Mouse (Mus musculus) small intestine, adult 2 months (tissue): Measurements from ENCODE around the gene Rbbp6. TPM values are rescaled to one million over a fixed set of nuclear protein-coding genes. Genes with fewer than 3 reads are reported as not detected.

Experiments used
- H3K27ac ChIP-seq: fragments of 200-500 bp; 2 replicates; pipeline ENCODE4 v1.5.1; 2012; ENCODE audit warnings: low read depth, low read length, control low read depth, inconsistent platforms; ENCODE audit not compliant: insufficient read depth
- H3K27me3 ChIP-seq: fragments of 200-500 bp; 2 replicates; pipeline ENCODE4 v1.6.1; 2012; ENCODE audit warnings: mild to moderate bottlenecking, moderate library complexity, low read length, inconsistent platforms; ENCODE audit not compliant: control insufficient read depth, insufficient read depth
- H3K36me3 ChIP-seq: fragments of 200-500 bp; 2 replicates; pipeline ENCODE4 v1.6.1; 2012; ENCODE audit warnings: mild to moderate bottlenecking, low read length, control low read depth, inconsistent platforms; ENCODE audit not compliant: control insufficient read depth, insufficient read depth
- H3K4me1 ChIP-seq: fragments of 200-500 bp; 2 replicates; pipeline ENCODE4 v1.6.1; 2012; ENCODE audit warnings: low read length, inconsistent platforms, mixed read lengths; ENCODE audit not compliant: control insufficient read depth, insufficient read depth, insufficient read length
- H3K4me3 ChIP-seq: fragments of 200-500 bp; 2 replicates; pipeline ENCODE4 v1.5.1; 2012; ENCODE audit warnings: low read depth, mild to moderate bottlenecking, control low read depth, inconsistent platforms, low read length, moderate library complexity
- CTCF ChIP-seq: fragments of 200-500 bp; IDR thresholded peaks from 2 replicates; pipeline ENCODE4 v1.5.1; 2012; ENCODE audit warnings: low read depth, mild to moderate bottlenecking, control low read depth, inconsistent platforms, low read length, moderate library complexity, mixed read lengths; ENCODE audit not compliant: insufficient replicate concordance, insufficient read length; ENCODE audit errors: extremely low read depth
- POLR2A ChIP-seq: fragments of 200-500 bp; IDR thresholded peaks from 2 replicates; pipeline ENCODE4 v1.6.1; 2012; ENCODE audit warnings: low read depth, mild to moderate bottlenecking, control low read depth, inconsistent platforms, low read length, moderate library complexity
- WGBS: fragments of 180-500 bp; shearing (Covaris S2); methylation state at CpG from one replicate; pipeline ENCODE4 v1.1.7; 2018; 5-methylcytosine and 5-hydroxymethylcytosine counted together
- polyA plus RNA-seq: library from polyadenylated mRNA; depleted of rRNA; stranded (reverse); fragments of >200 nt; gene quantifications from 2 replicates; pipeline ENCODE4 v1.2.3, GENCODE M21; 2012

The Rbbp6 gene
- polyA plus RNA-seq, 1 experiment: 4.6 TPM

GRCm38 (mm10) chr7:122938197-122938596 lies 27.3 kb upstream of the Rbbp6 start:
- H3K4me3 ChIP-seq: no peak overlapping the region
- H3K27ac ChIP-seq: no peak overlapping the region
- H3K27me3 ChIP-seq: no peaks in the 10 kb centered on the region
- TF ChIP-seq POLR2A (no peak), CTCF (no peak)
- H3K4me1 ChIP-seq: no peaks in the 10 kb centered on the region
- no peaks in the 10 kb centered on the region for H3K36me3 ChIP-seq
- 85% methylated on average over 1 of the region's 1 CpGs for WGBS

GRCm38 (mm10) chr7:122939181-122939580 lies 26.3 kb upstream of the Rbbp6 start:
- Histone ChIP-seq H3K4me3 (no peak overlapping the region), H3K27ac (no peak overlapping the region), H3K4me1 (no peaks in the 10 kb centered on the region), H3K36me3 (no peaks in the 10 kb centered on the region), H3K27me3 (no peaks in the 10 kb centered on the region)
- TF ChIP-seq CTCF (no peak), POLR2A (no peak)
- WGBS: 72% methylated on average over 3 of the region's 3 CpGs

- Histone ChIP-seq H3K4me1 (no peaks in the 10 kb centered on the region), H3K4me3 (peak overlapping the region; percentile 24), H3K27me3 (no peaks in the 10 kb centered on the region), H3K36me3 (no peaks in the 10 kb centered on the region), H3K27ac (no peak overlapping the region)
- 4% methylated on average over 12 of the region's 12 CpGs for WGBS
- TF ChIP-seq CTCF (no peak), POLR2A (no peak)
Observed at GRCm38 (mm10) chr7:122940371-122941075, 25.0 kb upstream of the Rbbp6 start.

GRCm38 (mm10) chr7:122942111-122942510 lies 23.4 kb upstream of the Rbbp6 start:
- Histone ChIP-seq H3K4me3 (no peak overlapping the region), H3K36me3 (no peaks in the 10 kb centered on the region), H3K27me3 (no peaks in the 10 kb centered on the region), H3K27ac (no peak overlapping the region), H3K4me1 (no peaks in the 10 kb centered on the region)
- TF ChIP-seq CTCF (no peak), POLR2A (no peak)
- 91% methylated on average over 8 of the region's 8 CpGs for WGBS

- no peaks in the 10 kb centered on the region for H3K36me3 ChIP-seq
- no peak overlapping the region for H3K27ac ChIP-seq
- TF ChIP-seq POLR2A (no peak), CTCF (no peak)
- WGBS: 5% methylated on average over 1 of the region's 1 CpGs
- no peak overlapping the region for H3K4me3 ChIP-seq
- no peaks in the 10 kb centered on the region for H3K4me1 ChIP-seq
- H3K27me3 ChIP-seq: no peaks in the 10 kb centered on the region
Observed at GRCm38 (mm10) chr7:122945149-122945548, 20.3 kb upstream of the Rbbp6 start.

GRCm38 (mm10) chr7:122949268-122949667 lies 16.2 kb upstream of the Rbbp6 start:
- TF ChIP-seq POLR2A: no peak
- no peak for TF ChIP-seq CTCF
- 72% methylated on average over 3 of the region's 3 CpGs for WGBS

GRCm38 (mm10) chr7:122951464-122951863 lies 14.0 kb upstream of the Rbbp6 start:
- no peaks in the 10 kb centered on the region for H3K4me1 ChIP-seq
- no peaks in the 10 kb centered on the region for H3K27me3 ChIP-seq
- no peak overlapping the region for H3K4me3 ChIP-seq
- no peaks in the 10 kb centered on the region for H3K36me3 ChIP-seq
- H3K27ac ChIP-seq: no peak overlapping the region
- no peak for TF ChIP-seq POLR2A
- TF ChIP-seq CTCF: no peak
- 65% methylated on average over 4 of the region's 4 CpGs for WGBS

More at GRCm38 (mm10) chr7:122949268-122949667, 16.2 kb upstream of the Rbbp6 start:
- Histone ChIP-seq H3K36me3 (no peaks in the 10 kb centered on the region), H3K27ac (no peak overlapping the region), H3K4me1 (no peaks in the 10 kb centered on the region), H3K27me3 (no peaks in the 10 kb centered on the region), H3K4me3 (no peak overlapping the region)
